Mouse (Mus musculus) megakaryocyte, embryonic 14.5 days (primary cell): ENCODE data around the gene 3110082I17Rik. TPM values are rescaled to one million over a fixed set of nuclear protein-coding genes. Genes with fewer than 3 reads are reported as not detected.

Experiments used
- H3K27me3 ChIP-seq: replicated peaks from 2 replicates; pipeline ENCODE3; 2012; ENCODE audit warnings: inconsistent platforms
- H3K36me3 ChIP-seq: replicated peaks from 2 replicates; pipeline ENCODE3; 2012; ENCODE audit warnings: low read length, inconsistent platforms, mixed read lengths
- H3K4me1 ChIP-seq: 2 replicates; pipeline ENCODE4 v1.6.1; 2012; ENCODE audit warnings: inconsistent platforms
- H3K4me3 ChIP-seq: replicated peaks from 2 replicates; pipeline ENCODE3; 2012; ENCODE audit warnings: moderate library complexity, mild to moderate bottlenecking, inconsistent platforms
- H3K9me3 ChIP-seq: 2 replicates; pipeline ENCODE4 v1.6.1; 2012; ENCODE audit warnings: inconsistent platforms
- FLI1 ChIP-seq: IDR thresholded peaks from 2 replicates; pipeline ENCODE4 v1.6.1; 2012; ENCODE audit warnings: low read length, inconsistent platforms, mixed read lengths
- GATA1 ChIP-seq: IDR thresholded peaks from 3 replicates; pipeline ENCODE4 v1.6.1; 2012; ENCODE audit warnings: mixed read lengths, low read length, inconsistent platforms, borderline replicate concordance
- polyA plus RNA-seq: library from polyadenylated mRNA; stranded (reverse); fragments of >175 nt; gene quantifications from 2 replicates; pipeline ENCODE4 v1.2.3, GENCODE M21; 2012; ENCODE audit warnings: low replicate concordance; ENCODE audit not compliant: insufficient read depth

The 3110082I17Rik gene
- polyA plus RNA-seq, 1 experiment = 41.2 TPM

- Histone ChIP-seq H3K27me3 (no peaks in the 10 kb centered on the region), H3K4me3 (no peak overlapping the region), H3K4me1 (peaks cover 80% of the 10 kb centered on the region), H3K9me3 (no peaks in the 10 kb centered on the region), H3K36me3 (peaks cover 40% of the 10 kb centered on the region)
- no peak for TF ChIP-seq FLI1
- TF ChIP-seq GATA1 = no peak
Observed at GRCm38 (mm10) chr5:139457241-139457640, 3.1 kb downstream of the 3110082I17Rik start.

DNA sequence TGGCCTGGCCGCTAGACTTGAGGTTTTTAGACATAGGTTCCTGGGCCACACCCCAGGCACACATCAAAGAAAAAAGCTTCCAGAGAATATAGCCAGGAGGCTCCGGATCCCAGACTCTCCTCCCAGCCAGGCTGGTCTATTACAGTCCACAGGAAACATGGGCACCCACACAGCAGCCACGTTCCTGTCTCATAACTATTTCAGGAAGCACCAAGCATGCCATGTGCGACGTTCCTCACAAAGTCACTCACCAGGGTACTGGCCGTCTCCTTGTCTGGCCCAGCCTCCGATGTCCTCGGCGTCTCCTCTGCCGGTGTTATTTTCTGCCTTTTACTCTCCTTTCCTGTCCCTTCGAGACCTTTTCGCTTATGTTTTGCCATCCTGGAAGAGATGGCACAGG is 5.2 kb downstream of the 3110082I17Rik start:
- H3K4me3 ChIP-seq = peak overlapping the region; percentile 69
- no peaks in the 10 kb centered on the region for H3K27me3 ChIP-seq
- H3K9me3 ChIP-seq = no peaks in the 10 kb centered on the region
- peaks cover 54% of the 10 kb centered on the region for H3K36me3 ChIP-seq
- TF ChIP-seq GATA1 = no peak
- no peak for TF ChIP-seq FLI1
- H3K4me1 ChIP-seq = peaks cover 85% of the 10 kb centered on the region

DNA sequence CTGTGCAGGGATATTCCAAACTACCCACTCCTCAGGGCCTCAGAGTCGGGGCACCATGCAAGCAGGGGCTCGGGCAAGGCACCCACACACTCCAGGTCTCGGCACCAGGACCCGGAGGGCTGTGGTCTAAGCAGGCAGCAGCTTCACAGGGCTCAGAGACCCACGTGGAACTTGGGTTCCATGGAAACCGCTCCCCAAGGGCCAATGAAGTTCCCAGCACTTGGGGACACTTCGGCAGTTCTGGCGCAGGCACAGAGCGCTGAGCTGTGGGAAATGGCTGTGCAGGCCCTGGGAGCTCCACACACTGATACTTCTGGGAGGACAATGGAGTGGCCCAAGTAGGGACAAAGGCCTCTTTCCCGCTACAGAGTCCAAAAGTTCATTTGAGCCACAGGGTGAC is 7.3 kb downstream of the 3110082I17Rik start:
- Histone ChIP-seq H3K9me3 (no peaks in the 10 kb centered on the region), H3K4me3 (no peak overlapping the region), H3K36me3 (peaks cover 54% of the 10 kb centered on the region), H3K27me3 (no peaks in the 10 kb centered on the region), H3K4me1 (peaks cover 87% of the 10 kb centered on the region)
- no peak for TF ChIP-seq GATA1
- no peak for TF ChIP-seq FLI1

DNA sequence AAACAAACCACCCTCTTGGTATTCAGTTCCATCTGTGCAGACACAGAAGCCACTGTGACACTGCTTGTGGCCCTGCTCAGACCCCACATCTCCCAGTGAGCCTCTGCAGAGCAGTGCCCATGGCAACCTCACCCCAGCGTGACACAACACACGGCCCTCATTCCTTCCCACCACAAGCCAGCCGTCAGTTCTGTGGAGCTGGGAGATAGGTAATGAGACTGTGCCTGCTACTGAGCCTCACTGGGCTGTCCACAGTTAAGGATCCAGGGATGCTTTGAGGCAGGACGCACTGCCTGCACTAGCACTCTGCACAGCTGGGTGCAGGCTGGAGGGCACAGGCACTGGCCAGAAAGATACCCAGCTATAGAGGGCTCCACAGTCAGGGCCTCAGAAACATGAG is 10.4 kb downstream of the 3110082I17Rik start:
- peak overlapping the region; percentile 81 for H3K4me3 ChIP-seq
- TF ChIP-seq FLI1 (no peak), GATA1 (no peak)
- H3K36me3 ChIP-seq = peaks cover 38% of the 10 kb centered on the region
- H3K9me3 ChIP-seq = no peaks in the 10 kb centered on the region
- H3K27me3 ChIP-seq = no peaks in the 10 kb centered on the region
- H3K4me1 ChIP-seq = peaks cover 80% of the 10 kb centered on the region

DNA sequence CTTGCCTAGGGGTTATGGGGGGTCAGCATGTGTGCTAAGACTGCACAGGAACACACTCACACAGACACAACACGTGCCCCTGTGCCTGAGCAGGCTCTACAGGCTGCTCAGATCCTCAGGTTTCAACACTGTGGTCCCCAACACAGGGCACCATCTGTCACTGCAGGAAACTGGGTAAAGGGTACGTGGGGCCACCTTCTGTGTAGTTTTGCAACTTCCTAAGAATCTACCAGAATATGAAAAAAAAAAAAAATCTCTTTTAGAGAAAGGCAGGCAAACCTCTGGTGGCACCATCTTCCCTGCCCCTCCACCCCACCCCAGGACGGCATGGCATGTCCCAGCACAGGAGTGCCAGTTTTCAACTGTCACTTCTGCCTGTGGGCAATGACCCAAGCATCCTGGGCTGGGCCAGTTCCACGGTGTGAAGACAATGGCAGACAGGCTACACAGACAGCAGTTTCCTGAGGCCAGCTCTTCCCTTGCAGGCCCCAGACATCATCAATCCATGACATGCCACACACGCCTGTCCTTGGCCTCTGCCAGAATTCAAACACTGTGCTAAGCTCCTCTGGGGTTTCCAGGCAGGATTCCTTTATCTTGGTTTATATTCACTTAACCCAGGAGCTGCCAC is 11.1 kb downstream of the 3110082I17Rik start:
- Histone ChIP-seq H3K4me1 (peaks cover 74% of the 10 kb centered on the region), H3K9me3 (no peaks in the 10 kb centered on the region), H3K36me3 (peaks cover 33% of the 10 kb centered on the region), H3K27me3 (no peaks in the 10 kb centered on the region), H3K4me3 (peak overlapping the region; percentile 67)
- TF ChIP-seq FLI1 (no peak), GATA1 (no peak)

DNA sequence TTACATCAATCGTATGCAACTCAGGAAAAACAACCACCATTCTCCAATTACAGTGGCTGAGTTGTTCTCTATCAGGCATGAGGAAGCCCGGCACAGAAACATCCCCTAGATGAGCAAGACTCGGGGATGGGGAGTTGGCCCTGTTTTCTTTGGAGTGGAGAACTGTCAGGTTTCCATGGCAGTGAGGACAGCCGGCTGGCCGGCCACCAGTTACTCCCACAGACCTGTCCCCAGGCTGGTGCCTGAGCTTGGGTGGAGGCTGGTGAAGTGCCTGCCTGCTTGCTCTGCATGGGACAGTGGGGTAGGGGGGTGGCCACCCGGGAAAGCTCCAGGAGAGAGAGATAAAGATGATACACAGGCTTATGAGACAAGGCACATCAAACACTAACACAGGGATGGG is 12.3 kb downstream of the 3110082I17Rik start:
- Histone ChIP-seq H3K4me1 (peaks cover 61% of the 10 kb centered on the region), H3K9me3 (no peaks in the 10 kb centered on the region), H3K4me3 (no peak overlapping the region), H3K36me3 (peaks cover 22% of the 10 kb centered on the region), H3K27me3 (no peaks in the 10 kb centered on the region)
- no peak for TF ChIP-seq GATA1
- no peak for TF ChIP-seq FLI1

GRCm38 (mm10) chr5:139445258-139445657 is 15.1 kb downstream of the 3110082I17Rik start:
- no peaks in the 10 kb centered on the region for H3K27me3 ChIP-seq
- peaks cover 10% of the 10 kb centered on the region for H3K36me3 ChIP-seq
- peaks cover 53% of the 10 kb centered on the region for H3K4me1 ChIP-seq
- no peaks in the 10 kb centered on the region for H3K9me3 ChIP-seq
- TF ChIP-seq FLI1 (no peak), GATA1 (no peak)
- H3K4me3 ChIP-seq = no peak overlapping the region

- TF ChIP-seq GATA1 (no peak), FLI1 (no peak)
- peaks cover 10% of the 10 kb centered on the region for H3K36me3 ChIP-seq
- H3K4me1 ChIP-seq = peaks cover 50% of the 10 kb centered on the region
- H3K9me3 ChIP-seq = no peaks in the 10 kb centered on the region
- H3K27me3 ChIP-seq = no peaks in the 10 kb centered on the region
- no peak overlapping the region for H3K4me3 ChIP-seq
Observed at GRCm38 (mm10) chr5:139442962-139443361, 17.4 kb downstream of the 3110082I17Rik start.

DNA sequence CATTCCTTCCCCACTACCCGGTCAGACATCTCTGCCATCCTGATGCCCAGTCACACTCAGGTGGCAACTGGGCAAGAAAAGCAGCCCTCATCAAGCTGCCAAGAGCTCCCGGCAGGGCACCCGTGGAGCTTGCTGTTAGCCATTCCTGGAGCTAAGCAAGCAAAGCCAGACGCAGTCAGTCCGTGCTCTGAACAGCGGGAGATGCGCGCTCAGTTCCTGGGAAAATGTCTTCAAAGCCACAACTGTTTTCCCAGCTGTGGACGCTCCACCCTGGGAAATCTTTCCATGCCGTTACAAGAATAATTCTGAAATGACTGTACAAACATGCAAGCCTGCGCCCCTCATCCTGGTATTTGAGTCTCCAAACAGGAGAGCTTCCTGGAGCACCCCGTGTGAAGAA is 17.9 kb downstream of the 3110082I17Rik start:
- TF ChIP-seq GATA1 = no peak
- TF ChIP-seq FLI1 = no peak
- Histone ChIP-seq H3K4me3 (no peak overlapping the region), H3K27me3 (no peaks in the 10 kb centered on the region), H3K36me3 (peaks cover 10% of the 10 kb centered on the region), H3K9me3 (no peaks in the 10 kb centered on the region), H3K4me1 (peaks cover 51% of the 10 kb centered on the region)

DNA sequence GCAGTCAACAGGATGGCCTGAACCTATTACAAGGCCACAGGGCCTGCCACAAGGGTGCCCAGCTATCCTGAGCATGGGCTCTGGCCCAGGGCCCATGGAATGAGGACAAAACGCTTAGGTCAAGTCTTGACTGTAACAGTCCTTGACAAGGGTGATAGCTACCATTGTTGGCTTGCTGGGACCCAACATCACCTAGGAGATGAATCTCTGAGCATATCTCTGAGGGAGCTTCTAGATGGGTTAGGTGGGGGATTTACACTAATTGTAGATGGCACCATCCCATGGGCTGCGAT is 18.7 kb downstream of the 3110082I17Rik start:
- no peaks in the 10 kb centered on the region for H3K27me3 ChIP-seq
- no peaks in the 10 kb centered on the region for H3K9me3 ChIP-seq
- peaks cover 51% of the 10 kb centered on the region for H3K4me1 ChIP-seq
- TF ChIP-seq FLI1 (no peak), GATA1 (no peak)
- no peak overlapping the region for H3K4me3 ChIP-seq
- peaks cover 11% of the 10 kb centered on the region for H3K36me3 ChIP-seq
